Mouse (Mus musculus) ES-Bruce4 (cell line): Measurements from ENCODE around the gene Glis3. TPM values are rescaled to one million over a fixed set of nuclear protein-coding genes. Genes with fewer than 3 reads are reported as not detected.

Experiments
- H3K27ac ChIP-seq: 2 replicates; pipeline ENCODE4 v1.5.1; 2012; ENCODE audit warnings: low read length, inconsistent platforms; ENCODE audit not compliant: insufficient read depth
- H3K27me3 ChIP-seq: 2 replicates; pipeline ENCODE4 v1.6.1; 2012; ENCODE audit warnings: mild to moderate bottlenecking, low read length, inconsistent platforms; ENCODE audit not compliant: control insufficient read depth, poor library complexity, insufficient read depth, severe bottlenecking
- H3K36me3 ChIP-seq: 2 replicates; pipeline ENCODE4 v1.6.1; 2012; ENCODE audit warnings: inconsistent platforms, mild to moderate bottlenecking, low read length, moderate library complexity; ENCODE audit not compliant: control insufficient read depth, poor library complexity, insufficient read depth, severe bottlenecking
- H3K4me1 ChIP-seq: one replicate; pipeline ENCODE4 v1.8.1; 2011; ENCODE audit warnings: low read length; ENCODE audit not compliant: control insufficient read depth, insufficient read depth
- H3K4me3 ChIP-seq: 2 replicates; pipeline ENCODE4 v1.5.1; 2011; ENCODE audit warnings: low read depth, mild to moderate bottlenecking, low read length
- H3K9ac ChIP-seq: 2 replicates; pipeline ENCODE4 v1.6.1; 2012; ENCODE audit warnings: low read depth, mild to moderate bottlenecking, inconsistent platforms; ENCODE audit not compliant: poor library complexity, severe bottlenecking
- H3K9me3 ChIP-seq: replicated peaks from 2 replicates; pipeline ENCODE4 v1.6.1; 2012; ENCODE audit warnings: mild to moderate bottlenecking, low read length, inconsistent platforms; ENCODE audit not compliant: control insufficient read depth, poor library complexity, insufficient read depth, severe bottlenecking
- CTCF ChIP-seq: IDR thresholded peaks from one replicate; pipeline ENCODE4 v1.8.1; 2011; ENCODE audit warnings: low read depth, low read length
- EP300 ChIP-seq: IDR thresholded peaks from 2 replicates; pipeline ENCODE4 v1.6.1; 2011; ENCODE audit warnings: low read depth, low read length; ENCODE audit not compliant: insufficient read depth
- POLR2A ChIP-seq: IDR thresholded peaks from one replicate; pipeline ENCODE4 v1.8.1; 2011; ENCODE audit warnings: low read length; ENCODE audit not compliant: insufficient read depth
- polyA plus RNA-seq: library from polyadenylated mRNA; stranded (reverse); fragments of >200 nt; gene quantifications from 2 replicates; pipeline ENCODE4 v1.2.4, GENCODE M21; 2011; ENCODE audit warnings: low read depth; ENCODE audit not compliant: missing spikeins, insufficient read depth, insufficient read length

Glis3 gene
- polyA plus RNA-seq, 1 experiment = 5.5 TPM

- Histone ChIP-seq H3K4me1 (peaks cover 2% of the 10 kb centered on the region), H3K27me3 (peaks cover 10% of the 10 kb centered on the region; the same call in 1 of the 2 replicates), H3K4me3 (peak overlapping the region; percentile 73), H3K9me3 (no peaks in the 10 kb centered on the region), H3K36me3 (no peaks in the 10 kb centered on the region), H3K9ac (peak overlapping the region; percentile 42), H3K27ac (no peak overlapping the region)
- TF ChIP-seq POLR2A (no peak), CTCF (no peak), EP300 (no peak)
Observed at GRCm38 (mm10) chr19:28679291-28679775, 544 bp downstream of the Glis3 start.

GRCm38 (mm10) chr19:28678646-28679270 is 1.1 kb downstream of the Glis3 start:
- Histone ChIP-seq H3K9me3 (no peaks in the 10 kb centered on the region), H3K4me3 (peak overlapping the region; percentile 73), H3K36me3 (no peaks in the 10 kb centered on the region), H3K27me3 (peaks cover 10% of the 10 kb centered on the region; the same call in 1 of the 2 replicates), H3K9ac (0 out of 2 replicates have a peak overlapping the region, but pooled peaks have one; percentile 42), H3K4me1 (peaks cover 2% of the 10 kb centered on the region), H3K27ac (no peak overlapping the region)
- no peak for TF ChIP-seq CTCF
- TF ChIP-seq POLR2A = no peak
- no peak for TF ChIP-seq EP300

- H3K27ac ChIP-seq = no peak overlapping the region
- no peaks in the 10 kb centered on the region for H3K9me3 ChIP-seq
- peak overlapping the region; percentile 26; the same call in 1 of the 2 replicates for H3K9ac ChIP-seq
- H3K4me3 ChIP-seq = peak overlapping the region; percentile 73
- no peak for TF ChIP-seq CTCF
- TF ChIP-seq EP300 = peak; percentile 48
- peaks cover 2% of the 10 kb centered on the region for H3K4me1 ChIP-seq
- no peaks in the 10 kb centered on the region for H3K36me3 ChIP-seq
- H3K27me3 ChIP-seq = peaks cover 10% of the 10 kb centered on the region; the same call in 1 of the 2 replicates
Observed at GRCm38 (mm10) chr19:28677728-28678438, 2.0 kb downstream of the Glis3 start.

GRCm38 (mm10) chr19:28677045-28677727 is 2.7 kb downstream of the Glis3 start:
- H3K27me3 ChIP-seq = peaks cover 10% of the 10 kb centered on the region; the same call in 1 of the 2 replicates
- no peak for TF ChIP-seq POLR2A
- TF ChIP-seq CTCF = no peak
- TF ChIP-seq EP300 = no peak
- H3K27ac ChIP-seq = no peak overlapping the region
- H3K36me3 ChIP-seq = no peaks in the 10 kb centered on the region
- H3K4me1 ChIP-seq = peaks cover 2% of the 10 kb centered on the region
- no peak overlapping the region for H3K9ac ChIP-seq
- no peak overlapping the region for H3K4me3 ChIP-seq
- no peaks in the 10 kb centered on the region for H3K9me3 ChIP-seq

- H3K4me3 ChIP-seq = no peak overlapping the region
- TF ChIP-seq CTCF (no peak), POLR2A (no peak), EP300 (no peak)
- H3K9me3 ChIP-seq = no peaks in the 10 kb centered on the region
- no peaks in the 10 kb centered on the region for H3K27me3 ChIP-seq
- H3K36me3 ChIP-seq = no peaks in the 10 kb centered on the region
- H3K4me1 ChIP-seq = no peaks in the 10 kb centered on the region
- no peak overlapping the region for H3K9ac ChIP-seq
- H3K27ac ChIP-seq = no peak overlapping the region
Observed at GRCm38 (mm10) chr19:28663781-28664180, 16.1 kb downstream of the Glis3 start.
